Mouse (Mus musculus) MEL (cell line): ENCODE data around the gene Ndufs2. TPM values are rescaled to one million over a fixed set of nuclear protein-coding genes. Genes with fewer than 3 reads are reported as not detected.
A peak's percentile ranks its signal among the peaks of the same experiment; 100 is the strongest.

Source experiments
- DNase-seq: peaks from one replicate; pipeline ENCODE4 v3.0.0; 2011; ENCODE audit warnings: low read depth, low spot score
- H3K27ac ChIP-seq: 2 replicates; pipeline ENCODE4 v1.5.1; 2012; ENCODE audit warnings: low read depth, mild to moderate bottlenecking, control low read depth, low read length, moderate library complexity; ENCODE audit not compliant: control insufficient read depth
- H3K27me3 ChIP-seq, 2 experiments: fragments of 150-350 bp in 1 of 2; sonication (generic) in 1 of 2; 2 replicates each; pipeline ENCODE4 v1.6.1; 2012; ENCODE audit warnings: low read length in 2 of 2, mild to moderate bottlenecking in 2 of 2, improper control_type of control experiment in 1 of 2, moderate library complexity in 1 of 2; ENCODE audit not compliant: insufficient read depth in 2 of 2, control insufficient read depth in 1 of 2
- H3K36me3 ChIP-seq, 2 experiments: 2 replicates each; pipeline ENCODE4 v1.6.1; 2012 to 2014; ENCODE audit warnings: low read length in 2 of 2, improper control_type of control experiment in 1 of 2, inconsistent platforms in 1 of 2, mild to moderate bottlenecking in 1 of 2; ENCODE audit not compliant: insufficient read depth in 2 of 2, control insufficient read depth in 1 of 2
- H3K4me1 ChIP-seq, 2 experiments: fragments of 150-350 bp in 1 of 2; sonication (generic) in 1 of 2; 2 replicates each; pipeline ENCODE4 v1.6.1; 2012; ENCODE audit warnings: low read length in 2 of 2, improper control_type of control experiment in 1 of 2, mild to moderate bottlenecking in 1 of 2; ENCODE audit not compliant: insufficient read depth in 2 of 2, control insufficient read depth in 1 of 2
- H3K4me3 ChIP-seq, 2 experiments: fragments of 150-350 bp in 1 of 2; sonication (generic) in 1 of 2; 2 replicates each; pipeline ENCODE4 v1.5.1; 2012; ENCODE audit warnings: low read depth in 2 of 2, low read length in 2 of 2, mild to moderate bottlenecking in 2 of 2, moderate library complexity in 2 of 2, control low read depth in 1 of 2, improper control_type of control experiment in 1 of 2; ENCODE audit not compliant: control insufficient read depth in 1 of 2, insufficient read depth in 1 of 2
- H3K79me2 ChIP-seq: 2 replicates; pipeline ENCODE4 v1.6.1; 2012; ENCODE audit warnings: mild to moderate bottlenecking, low read length, moderate library complexity; ENCODE audit not compliant: control insufficient read depth, poor library complexity, insufficient read depth
- H3K9ac ChIP-seq: 2 replicates; pipeline ENCODE4 v1.6.1; 2012; ENCODE audit warnings: low read depth, mild to moderate bottlenecking, control low read depth, low read length, moderate library complexity; ENCODE audit not compliant: control insufficient read depth, poor library complexity, severe bottlenecking
- H3K9me3 ChIP-seq: fragments of 150-350 bp; sonication (generic); replicated peaks from 2 replicates; pipeline ENCODE4 v1.6.1; 2012; ENCODE audit warnings: mild to moderate bottlenecking, low read length, improper control_type of control experiment, moderate library complexity; ENCODE audit not compliant: insufficient read depth
- BHLHE40 ChIP-seq: IDR thresholded peaks from 2 replicates; pipeline ENCODE4 v1.6.1; 2012; ENCODE audit warnings: low read depth, mild to moderate bottlenecking, inconsistent platforms, low read length, improper control_type of control experiment, borderline replicate concordance
- CHD1 ChIP-seq: IDR thresholded peaks from 2 replicates; pipeline ENCODE4 v1.6.1; 2012; ENCODE audit warnings: low read depth, mild to moderate bottlenecking, inconsistent platforms, low read length, improper control_type of control experiment
- E2F4 ChIP-seq: IDR thresholded peaks from 2 replicates; pipeline ENCODE4 v1.6.1; 2011; ENCODE audit warnings: low read depth, low read length, improper control_type of control experiment, borderline replicate concordance
- EP300 ChIP-seq, 2 experiments: IDR thresholded peaks; 2 replicates each; pipeline ENCODE4 v1.6.1; 2011; ENCODE audit warnings: improper control_type of control experiment in 2 of 2, low read length in 2 of 2, low read depth in 1 of 2, mild to moderate bottlenecking in 1 of 2
- ETS1 ChIP-seq: IDR thresholded peaks from 2 replicates; pipeline ENCODE4 v1.6.1; 2012; ENCODE audit warnings: low read depth, mild to moderate bottlenecking, inconsistent platforms, low read length, improper control_type of control experiment, moderate library complexity
- GABPA ChIP-seq: IDR thresholded peaks from 2 replicates; pipeline ENCODE4 v1.6.1; 2012; ENCODE audit warnings: low read depth, mild to moderate bottlenecking, inconsistent platforms, low read length, improper control_type of control experiment, moderate library complexity
- GATA1 ChIP-seq: IDR thresholded peaks from 2 replicates; pipeline ENCODE4 v1.6.1; 2011; ENCODE audit warnings: low read depth, low read length, improper control_type of control experiment
- JUND ChIP-seq: IDR thresholded peaks from 2 replicates; pipeline ENCODE4 v1.6.1; 2011; ENCODE audit warnings: low read depth, mild to moderate bottlenecking, improper control_type of control experiment, low read length
- MAFK ChIP-seq: IDR thresholded peaks from 2 replicates; pipeline ENCODE4 v1.6.1; 2011; ENCODE audit warnings: low read depth, mild to moderate bottlenecking, low read length, improper control_type of control experiment, borderline replicate concordance
- MAZ ChIP-seq: IDR thresholded peaks from 2 replicates; pipeline ENCODE4 v1.6.1; 2012; ENCODE audit warnings: low read depth, mild to moderate bottlenecking, inconsistent platforms, low read length, improper control_type of control experiment
- MEF2A ChIP-seq: IDR thresholded peaks from 2 replicates; pipeline ENCODE4 v1.6.1; 2014; ENCODE audit warnings: low read depth, mild to moderate bottlenecking, inconsistent platforms, low read length, improper control_type of control experiment; ENCODE audit not compliant: poor library complexity, insufficient replicate concordance, severe bottlenecking; ENCODE audit errors: extremely low read depth
- MXI1 ChIP-seq: IDR thresholded peaks from 2 replicates; pipeline ENCODE4 v1.6.1; 2011; ENCODE audit warnings: mild to moderate bottlenecking, low read depth, low read length, improper control_type of control experiment
- NRF1 ChIP-seq: IDR thresholded peaks from 2 replicates; pipeline ENCODE4 v1.6.1; 2014; ENCODE audit warnings: low read depth, mild to moderate bottlenecking, inconsistent platforms, low read length, improper control_type of control experiment, moderate library complexity; ENCODE audit not compliant: poor library complexity, insufficient read depth, severe bottlenecking
- POLR2A ChIP-seq, 2 experiments: IDR thresholded peaks; 2 replicates each; pipeline ENCODE4 v1.6.1; 2011 to 2012; ENCODE audit warnings: low read length in 2 of 2, mild to moderate bottlenecking in 2 of 2, control low read depth in 1 of 2, improper control_type of control experiment in 1 of 2, low read depth in 1 of 2, moderate library complexity in 1 of 2; ENCODE audit not compliant: control insufficient read depth in 1 of 2, insufficient read depth in 1 of 2, poor library complexity in 1 of 2
- POLR2AphosphoS2 ChIP-seq: IDR thresholded peaks from 2 replicates; pipeline ENCODE4 v1.6.1; 2011; ENCODE audit warnings: low read length, improper control_type of control experiment
- RAD21 ChIP-seq: IDR thresholded peaks from 2 replicates; pipeline ENCODE4 v1.6.1; 2011; ENCODE audit warnings: mild to moderate bottlenecking, low read depth, low read length, improper control_type of control experiment
- RCOR1 ChIP-seq: IDR thresholded peaks from 2 replicates; pipeline ENCODE4 v1.6.1; 2012; ENCODE audit warnings: low read depth, mild to moderate bottlenecking, inconsistent platforms, low read length, improper control_type of control experiment
- SIN3A ChIP-seq: IDR thresholded peaks from 2 replicates; pipeline ENCODE4 v1.6.1; 2012; ENCODE audit warnings: low read length, improper control_type of control experiment, inconsistent platforms
- TBP ChIP-seq: IDR thresholded peaks from 2 replicates; pipeline ENCODE4 v1.8.0; 2011; ENCODE audit warnings: low read depth, low read length, improper control_type of control experiment
- TCF12 ChIP-seq: IDR thresholded peaks from 2 replicates; pipeline ENCODE4 v1.6.1; 2014; ENCODE audit warnings: low read depth, mild to moderate bottlenecking, inconsistent platforms, low read length, improper control_type of control experiment, moderate library complexity
- UBTF ChIP-seq: IDR thresholded peaks from 2 replicates; pipeline ENCODE4 v1.6.1; 2012; ENCODE audit warnings: low read depth, mild to moderate bottlenecking, inconsistent platforms, low read length, improper control_type of control experiment, moderate library complexity, borderline replicate concordance; ENCODE audit not compliant: insufficient read depth
- ZMIZ1 ChIP-seq: IDR thresholded peaks from 2 replicates; pipeline ENCODE4 v1.6.1; 2012; ENCODE audit warnings: low read depth, mild to moderate bottlenecking, inconsistent platforms, low read length, improper control_type of control experiment, moderate library complexity
- polyA plus RNA-seq, 2 experiments: library from polyadenylated mRNA; stranded (reverse) in 1 of 2; unstranded in 1 of 2; fragments of >175 nt in 1 of 2; fragments of >200 nt in 1 of 2; gene quantifications; 2 replicates each; pipeline versions ENCODE4 v1.2.1 to v1.2.4; 2012; ENCODE audit warnings: low replicate concordance in 2 of 2, low read depth in 1 of 2; ENCODE audit not compliant: insufficient read length in 2 of 2, insufficient read depth in 1 of 2, missing spikeins in 1 of 2
- total RNA-seq: library from RNA; depleted of rRNA; stranded (reverse); fragments of 300-350 nt; gene quantifications from 2 replicates; pipeline ENCODE4 v1.2.3, GENCODE M21; 2012

Gene Ndufs2
- total and polyA plus RNA-seq, 3 experiments: 169 to 415 (median 292) TPM

GRCm38 (mm10) chr1:171223796-171224195 is 27.4 kb downstream of the Ndufs2 start:
- Histone ChIP-seq H3K4me3 (no peak overlapping the region), H3K9me3 (no peaks in the 10 kb centered on the region), H3K27me3 (no peaks in the 10 kb centered on the region), H3K27ac (no peak overlapping the region), H3K9ac (no peak overlapping the region), H3K79me2 (peaks cover 2% of the 10 kb centered on the region; the same call in 1 of the 2 replicates), H3K36me3 (peaks cover 0 to 3% of the 10 kb centered on the region in 2 experiments; a peak in 2 of 4 replicates), H3K4me1 (peaks cover 0 to 8% of the 10 kb centered on the region in 2 experiments; a peak in 1 of 4 replicates)
- no peak for DNase-seq
- no peak for TF ChIP-seq RAD21
- no peak for TF ChIP-seq GATA1

- TF ChIP-seq TBP (peak; percentile 64; the same call in 1 of the 2 replicates), UBTF (no peak)
- H3K4me1 ChIP-seq: peaks cover 0 to 8% of the 10 kb centered on the region in 2 experiments; a peak in 1 of 4 replicates
- peak overlapping the region; percentile 27 to 62 for H3K4me3 ChIP-seq
- H3K79me2 ChIP-seq: peaks cover 2% of the 10 kb centered on the region; the same call in 1 of the 2 replicates
- H3K9ac ChIP-seq: peak overlapping the region; percentile 50
- no peaks in the 10 kb centered on the region for H3K27me3 ChIP-seq
- DNase-seq: peak; percentile 62
- H3K36me3 ChIP-seq: peaks cover 0 to 3% of the 10 kb centered on the region in 2 experiments; a peak in 2 of 4 replicates
- peak overlapping the region; percentile 63 for H3K27ac ChIP-seq
- H3K9me3 ChIP-seq: no peaks in the 10 kb centered on the region
Measured at GRCm38 (mm10) chr1:171223168-171223567, 28.0 kb downstream of the Ndufs2 start.

- Histone ChIP-seq H3K4me3 (peak within 1 kb of the TSS; percentile 83 to 90), H3K27me3 (no peaks in the 10 kb centered on the region), H3K36me3 (peaks cover 0 to 3% of the 10 kb centered on the region in 2 experiments; a peak in 2 of 4 replicates), H3K9me3 (no peaks in the 10 kb centered on the region), H3K79me2 (peaks cover 2% of the 10 kb centered on the region; the same call in 1 of the 2 replicates), H3K4me1 (peaks cover 0 to 8% of the 10 kb centered on the region in 2 experiments; a peak in 1 of 4 replicates), H3K9ac (peak within 1 kb of the TSS; percentile 88), H3K27ac (peak within 1 kb of the TSS; percentile 94)
- DNase-seq: peak; percentile 99
- TF ChIP-seq RCOR1 (peak; percentile 86), MXI1 (peak; percentile 93), CHD1 (peak; percentile 94), SIN3A (peak; percentile 94), POLR2AphosphoS2 (peak; percentile 51; the same call in 1 of the 2 replicates), POLR2A (IDR thresholded peaks at IDR 0.05; ENCODE audit: control insufficient read depth in 1 of 2, insufficient read depth in 1 of 2, low read depth in 1 of 2, low read length in 2 of 2, poor library complexity in 1 of 2) (peak; percentile 75 to 80), UBTF (no peak), JUND (no peak), TCF12 (peak; percentile 81), MEF2A (no peak), ETS1 (peak; percentile 66; the same call in 1 of the 2 replicates), MAZ (peak; percentile 72), ZMIZ1 (peak; percentile 34), NRF1 (peak; percentile 65), MAFK (no peak), E2F4 (no peak), GABPA (no peak), BHLHE40 (peak; percentile 72; the same call in 1 of the 2 replicates), EP300 (IDR thresholded peaks at IDR 0.05; ENCODE audit: low read depth in 1 of 2, low read length in 2 of 2) (peak in 1 of 2 experiments; percentile 63; a peak in 2 of 4 replicates)
Measured at GRCm38 (mm10) chr1:171222238-171223155, 28.7 kb downstream of the Ndufs2 start, which contains the start of gene Tomm40l. Tomm40l (minus strand) TSS chr1:171222514.
